Mouse (Mus musculus) liver, embryonic 15.5 days (tissue): ENCODE results near the gene Strc. TPM values are rescaled to one million over a fixed set of nuclear protein-coding genes. Genes with fewer than 3 reads are reported as not detected.

Experiments
- ATAC-seq: fragments of 200-750 bp; cut with Nextera tagmentation; 2 replicates; pipeline ENCODE4 v1.8.0; 2017; ENCODE audit warnings: moderate number of reproducible peaks, mild to moderate bottlenecking, moderate library complexity; ENCODE audit not compliant: insufficient read depth
- H3K27ac ChIP-seq: fragments of 300-500 bp; sonication (generic); replicated peaks from 2 replicates; pipeline ENCODE4 v1.5.1; 2015; ENCODE audit warnings: mild to moderate bottlenecking, inconsistent platforms
- H3K27me3 ChIP-seq: fragments of 300-500 bp; sonication (generic); 2 replicates; pipeline ENCODE4 v1.6.1; 2015; ENCODE audit warnings: mild to moderate bottlenecking, inconsistent platforms
- H3K36me3 ChIP-seq: fragments of 300-500 bp; sonication (generic); replicated peaks from 2 replicates; pipeline ENCODE4 v1.6.1; 2015; ENCODE audit warnings: moderate library complexity, mild to moderate bottlenecking, inconsistent platforms
- H3K4me1 ChIP-seq: fragments of 300-500 bp; sonication (generic); replicated peaks from 2 replicates; pipeline ENCODE4 v1.6.1; 2015; ENCODE audit warnings: inconsistent platforms
- H3K4me2 ChIP-seq: fragments of 300-500 bp; sonication (generic); 2 replicates; pipeline ENCODE4 v1.6.1; 2015; ENCODE audit warnings: moderate library complexity, mild to moderate bottlenecking, inconsistent platforms
- H3K4me3 ChIP-seq: fragments of 300-500 bp; sonication (generic); replicated peaks from 2 replicates; pipeline ENCODE4 v1.5.1; 2015; ENCODE audit warnings: mild to moderate bottlenecking, inconsistent platforms
- H3K9ac ChIP-seq: fragments of 300-500 bp; sonication (generic); 2 replicates; pipeline ENCODE4 v1.6.1; 2015; ENCODE audit warnings: moderate library complexity, mild to moderate bottlenecking, inconsistent platforms
- H3K9me3 ChIP-seq: fragments of 300-500 bp; sonication (generic); replicated peaks from 2 replicates; pipeline ENCODE4 v1.6.1; 2016; ENCODE audit warnings: inconsistent platforms
- WGBS: fragments of 180-500 bp; shearing (Covaris S2); methylation state at CpG from one replicate; pipeline ENCODE4 v1.1.7; 2015; ENCODE audit warnings: mixed read lengths; ENCODE audit not compliant: insufficient replicate concordance; 5-methylcytosine and 5-hydroxymethylcytosine counted together
- polyA plus RNA-seq: library from polyadenylated mRNA; unstranded; fragments of >200 nt; fragmentation: Nextera tagmentation; extraction: Ambion mirVana; gene quantifications from 2 replicates; pipeline ENCODE4 v1.2.1, GENCODE M21; 2015

Strc gene
- polyA plus RNA-seq, 1 experiment from 2014 or later: not detected

GRCm38 (mm10) chr2:121408160-121408559 is 21.2 kb upstream of the Strc start:
- Histone ChIP-seq H3K27ac (no peak overlapping the region), H3K4me2 (no peak overlapping the region), H3K27me3 (no peaks in the 10 kb centered on the region), H3K4me3 (no peak overlapping the region), H3K9me3 (no peaks in the 10 kb centered on the region), H3K36me3 (no peaks in the 10 kb centered on the region), H3K4me1 (peaks cover 12% of the 10 kb centered on the region), H3K9ac (no peak overlapping the region)
- no peak for ATAC-seq
- 20% methylated on average over 4 of the region's 4 CpGs for WGBS

- H3K4me2 ChIP-seq: no peak overlapping the region
- no peaks in the 10 kb centered on the region for H3K4me1 ChIP-seq
- H3K27me3 ChIP-seq: no peaks in the 10 kb centered on the region
- no peaks in the 10 kb centered on the region for H3K36me3 ChIP-seq
- no peak for ATAC-seq
- H3K9ac ChIP-seq: no peak overlapping the region
- H3K27ac ChIP-seq: no peak overlapping the region
- no peaks in the 10 kb centered on the region for H3K9me3 ChIP-seq
- H3K4me3 ChIP-seq: no peak overlapping the region
These were observed 16.3 kb upstream of the Strc start for GRCm38 (mm10) chr2:121403296-121403695.

DNA sequence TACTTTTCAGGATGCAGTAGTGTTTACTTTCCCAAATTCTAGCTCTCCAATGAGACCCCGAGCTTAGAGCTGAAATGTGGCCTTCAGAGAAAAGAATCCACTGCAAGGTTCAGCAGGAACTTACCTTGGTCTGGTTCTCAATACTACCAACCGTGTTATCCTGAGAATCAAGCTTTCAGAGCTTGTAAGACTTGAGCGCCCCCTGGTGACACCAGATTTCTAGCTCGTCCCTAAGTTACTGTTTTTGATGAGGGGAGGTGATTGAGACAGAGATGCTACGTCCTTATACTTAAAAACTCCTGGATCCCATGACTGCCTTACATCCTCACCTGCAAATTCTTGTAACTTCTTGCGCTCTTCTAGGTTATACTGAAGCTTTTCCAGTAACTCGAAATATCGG is 9.7 kb upstream of the Strc start:
- H3K9ac ChIP-seq: no peak overlapping the region
- 10% methylated on average over 8 of the region's 8 CpGs for WGBS
- no peaks in the 10 kb centered on the region for H3K4me1 ChIP-seq
- H3K4me3 ChIP-seq: no peak overlapping the region
- no peaks in the 10 kb centered on the region for H3K36me3 ChIP-seq
- H3K27ac ChIP-seq: no peak overlapping the region
- H3K9me3 ChIP-seq: no peaks in the 10 kb centered on the region
- H3K4me2 ChIP-seq: no peak overlapping the region
- no peaks in the 10 kb centered on the region for H3K27me3 ChIP-seq
- ATAC-seq: no peak

DNA sequence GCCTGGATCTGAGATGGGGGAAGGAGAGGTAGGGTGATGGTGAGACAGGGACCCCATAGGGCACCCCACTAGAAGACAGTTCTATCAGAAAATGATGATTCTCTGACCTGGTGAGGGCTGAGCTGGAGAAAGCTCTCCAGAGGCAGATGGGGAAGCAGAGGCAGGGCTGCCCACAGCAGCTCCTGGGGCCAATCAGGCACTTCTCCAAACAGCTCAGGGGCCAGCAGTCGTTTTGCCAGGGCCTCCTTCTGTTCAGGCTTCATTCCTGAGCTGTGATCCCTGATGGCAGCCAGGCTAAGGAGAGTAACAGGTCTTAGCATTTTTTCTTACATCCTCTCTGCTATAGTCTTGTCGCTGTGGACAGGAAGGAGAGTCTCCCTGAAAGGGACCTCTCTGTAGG is 12.2 kb downstream of the Strc start:
- no peak overlapping the region for H3K27ac ChIP-seq
- H3K4me1 ChIP-seq: no peaks in the 10 kb centered on the region
- no peaks in the 10 kb centered on the region for H3K9me3 ChIP-seq
- H3K9ac ChIP-seq: no peak overlapping the region
- H3K27me3 ChIP-seq: no peaks in the 10 kb centered on the region
- no peak overlapping the region for H3K4me2 ChIP-seq
- no peak for ATAC-seq
- 46% methylated on average over 2 of the region's 2 CpGs for WGBS
- H3K4me3 ChIP-seq: no peak overlapping the region
- H3K36me3 ChIP-seq: no peaks in the 10 kb centered on the region

DNA sequence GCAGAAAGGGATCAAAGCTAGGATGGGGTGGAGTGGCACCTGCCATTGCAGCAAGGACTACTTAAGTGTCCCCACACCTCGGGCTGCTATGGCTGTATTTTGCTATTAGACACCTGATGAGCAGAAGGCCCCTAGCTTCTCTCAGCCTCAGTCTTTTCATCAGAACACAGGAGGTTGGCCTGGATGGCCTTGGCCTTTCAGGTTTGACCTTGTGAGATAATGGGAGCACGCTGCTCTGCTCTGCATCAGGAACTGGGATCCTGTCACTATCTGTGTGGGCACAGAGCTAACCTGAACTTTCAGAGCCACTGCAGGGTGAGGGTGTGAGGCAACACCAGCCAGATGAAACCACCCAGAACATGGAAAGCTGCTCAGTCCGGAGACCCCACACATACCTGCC is 14.7 kb downstream of the Strc start:
- Histone ChIP-seq H3K27me3 (no peaks in the 10 kb centered on the region), H3K9me3 (no peaks in the 10 kb centered on the region), H3K36me3 (no peaks in the 10 kb centered on the region), H3K4me2 (no peak overlapping the region), H3K4me3 (no peak overlapping the region), H3K27ac (no peak overlapping the region), H3K4me1 (no peaks in the 10 kb centered on the region), H3K9ac (no peak overlapping the region)
- 46% methylated on average over 3 of the region's 3 CpGs for WGBS
- ATAC-seq: no peak

GRCm38 (mm10) chr2:121370921-121371320 is 16.0 kb downstream of the Strc start:
- no peak overlapping the region for H3K4me3 ChIP-seq
- H3K4me1 ChIP-seq: no peaks in the 10 kb centered on the region
- no peak overlapping the region for H3K27ac ChIP-seq
- H3K9me3 ChIP-seq: no peaks in the 10 kb centered on the region
- no peak overlapping the region for H3K4me2 ChIP-seq
- no peak overlapping the region for H3K9ac ChIP-seq
- WGBS: 55% methylated on average over 5 of the region's 5 CpGs
- no peaks in the 10 kb centered on the region for H3K36me3 ChIP-seq
- no peaks in the 10 kb centered on the region for H3K27me3 ChIP-seq
- ATAC-seq: no peak

DNA sequence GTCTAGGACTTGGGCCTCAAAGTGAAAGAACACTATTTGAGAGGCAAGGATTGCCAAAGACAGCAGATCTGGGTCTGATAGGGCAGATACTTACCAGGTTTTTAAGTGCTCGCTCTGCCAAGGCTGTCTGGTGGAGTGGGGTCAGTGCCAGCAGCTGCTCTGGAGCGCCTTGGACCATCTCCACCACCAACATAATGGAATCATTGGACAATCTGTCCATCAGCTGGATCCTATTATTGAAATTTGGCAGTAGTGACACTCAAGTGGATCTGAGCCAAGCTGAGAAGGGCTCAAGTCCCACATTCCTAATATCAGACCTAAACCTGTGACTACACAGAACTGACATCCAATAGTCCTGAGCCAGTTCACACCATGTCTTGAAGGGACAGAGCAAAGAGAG is 18.1 kb downstream of the Strc start:
- no peak overlapping the region for H3K4me2 ChIP-seq
- H3K27ac ChIP-seq: no peak overlapping the region
- no peaks in the 10 kb centered on the region for H3K36me3 ChIP-seq
- WGBS: 60% methylated on average over 2 of the region's 2 CpGs
- H3K9me3 ChIP-seq: no peaks in the 10 kb centered on the region
- H3K9ac ChIP-seq: no peak overlapping the region
- H3K4me1 ChIP-seq: no peaks in the 10 kb centered on the region
- no peak overlapping the region for H3K4me3 ChIP-seq
- no peaks in the 10 kb centered on the region for H3K27me3 ChIP-seq
- ATAC-seq: no peak

GRCm38 (mm10) chr2:121363656-121364055 is 23.3 kb downstream of the Strc start:
- Histone ChIP-seq H3K4me3 (no peak overlapping the region), H3K4me2 (no peak overlapping the region), H3K4me1 (peaks cover 2% of the 10 kb centered on the region), H3K27me3 (peaks cover 30% of the 10 kb centered on the region), H3K9ac (no peak overlapping the region), H3K27ac (no peak overlapping the region), H3K9me3 (no peaks in the 10 kb centered on the region), H3K36me3 (no peaks in the 10 kb centered on the region)
- WGBS: 66% methylated on average over 3 of the region's 3 CpGs
- ATAC-seq: no peak

- no peak overlapping the region for H3K9ac ChIP-seq
- no peaks in the 10 kb centered on the region for H3K36me3 ChIP-seq
- peaks cover 15% of the 10 kb centered on the region for H3K4me1 ChIP-seq
- peaks cover 64% of the 10 kb centered on the region for H3K27me3 ChIP-seq
- no peak overlapping the region for H3K4me3 ChIP-seq
- 54% methylated on average over 4 of the region's 4 CpGs for WGBS
- H3K27ac ChIP-seq: no peak overlapping the region
- H3K4me2 ChIP-seq: no peak overlapping the region
- no peak for ATAC-seq
- no peaks in the 10 kb centered on the region for H3K9me3 ChIP-seq
These were observed 27.5 kb downstream of the Strc start for GRCm38 (mm10) chr2:121359461-121359860.

DNA sequence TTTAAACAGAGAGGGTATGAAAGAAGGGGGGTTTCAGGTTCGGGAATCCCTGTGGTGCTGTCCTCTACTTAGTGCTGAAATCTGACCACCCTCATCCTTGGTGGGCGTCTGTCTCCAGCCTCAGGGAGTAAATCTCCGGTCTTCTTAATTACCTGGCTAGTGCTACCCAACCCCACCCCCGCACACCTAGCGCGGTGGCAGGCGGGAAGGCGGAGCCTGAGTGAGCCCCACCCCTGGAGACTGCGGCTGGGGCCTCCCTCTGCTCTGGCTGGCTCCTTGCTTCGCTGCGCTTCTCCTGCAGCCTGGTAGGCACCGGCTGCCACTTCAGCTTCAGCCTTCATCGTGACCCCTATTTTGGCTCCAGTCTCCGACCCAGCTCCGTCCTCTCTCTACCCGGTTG is 28.6 kb downstream of the Strc start:
- ATAC-seq: no peak
- H3K27ac ChIP-seq: no peak overlapping the region
- H3K4me2 ChIP-seq: peak overlapping the region; percentile 32; the same call in 1 of the 2 replicates
- H3K9me3 ChIP-seq: no peaks in the 10 kb centered on the region
- no peak overlapping the region for H3K9ac ChIP-seq
- WGBS: under 1% methylated on average over 16 of the region's 16 CpGs
- no peak overlapping the region for H3K4me3 ChIP-seq
- H3K4me1 ChIP-seq: peaks cover 20% of the 10 kb centered on the region
- H3K27me3 ChIP-seq: peaks cover 69% of the 10 kb centered on the region
- H3K36me3 ChIP-seq: no peaks in the 10 kb centered on the region

DNA sequence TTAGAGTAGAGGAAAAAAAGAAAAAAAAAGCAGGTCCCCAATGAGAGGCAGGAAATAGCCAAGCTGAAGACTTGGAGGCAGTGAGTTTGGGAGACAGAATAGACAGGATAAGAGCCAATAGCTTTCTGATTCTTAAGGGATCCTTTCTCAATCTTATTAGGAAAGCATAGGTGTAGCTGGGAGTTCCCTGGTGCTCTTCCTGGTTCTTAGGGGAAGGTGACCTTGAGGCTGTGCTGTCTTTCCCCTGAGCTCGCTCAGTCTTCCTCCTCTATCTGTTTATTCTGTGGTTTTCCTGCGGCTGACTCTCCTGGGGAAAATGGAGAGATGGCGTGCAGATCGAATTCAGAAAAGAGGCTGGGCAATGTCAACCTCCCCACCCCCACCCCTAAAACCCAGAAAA is 29.0 kb downstream of the Strc start:
- Histone ChIP-seq H3K27me3 (peaks cover 72% of the 10 kb centered on the region), H3K4me3 (no peak overlapping the region), H3K36me3 (no peaks in the 10 kb centered on the region), H3K9me3 (no peaks in the 10 kb centered on the region), H3K4me1 (peaks cover 20% of the 10 kb centered on the region), H3K27ac (no peak overlapping the region), H3K4me2 (no peak overlapping the region), H3K9ac (no peak overlapping the region)
- no peak for ATAC-seq
- 3% methylated on average over 4 of the region's 4 CpGs for WGBS

DNA sequence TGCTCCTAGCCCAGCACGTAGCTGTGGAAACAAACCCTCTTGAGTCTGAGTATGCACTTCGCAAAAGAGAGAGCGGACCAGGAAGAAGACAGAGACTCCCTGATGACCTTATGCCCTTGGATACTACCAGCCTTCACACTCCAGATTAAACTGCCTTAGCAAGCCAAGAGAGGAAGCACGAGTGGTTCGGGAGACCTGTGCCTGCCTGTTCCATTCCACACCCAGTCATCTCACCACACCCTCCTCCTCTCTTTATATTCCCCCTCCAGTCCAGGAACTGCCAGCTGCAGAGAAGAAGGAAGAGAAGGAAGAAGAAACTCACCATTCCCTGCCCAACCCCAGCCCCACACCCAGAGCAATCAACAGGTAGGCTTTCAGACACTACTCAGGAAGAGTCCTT is 29.5 kb downstream of the Strc start, which contains the start of gene Ckmt1:
TSS of gene Ckmt1 (plus strand) at position 221 of the 400 bp plus-strand sequence.
- Histone ChIP-seq H3K36me3 (no peaks in the 10 kb centered on the region), H3K4me2 (peak within 1 kb of the TSS; percentile 32; the same call in 1 of the 2 replicates), H3K4me3 (no peak within 1 kb of the TSS), H3K4me1 (peaks cover 20% of the 10 kb centered on the region), H3K9me3 (no peaks in the 10 kb centered on the region), H3K27me3 (peaks cover 72% of the 10 kb centered on the region), H3K9ac (no peak within 1 kb of the TSS), H3K27ac (no peak within 1 kb of the TSS)
- no peak for ATAC-seq
- 42% methylated on average over 5 of the region's 5 CpGs for WGBS
